Mouse (Mus musculus): ENCODE data around the gene Nav1.

GRCm38 (mm10) chr1:135448940-135449339 is 158.2 kb downstream of the Nav1 start:
- TF ChIP-seq CTCF (IDR thresholded peaks at IDR 0.05; ENCODE audit: low read depth, low read length): no peak
- no peak for TF ChIP-seq EP300 (IDR thresholded peaks at IDR 0.05; ENCODE audit: insufficient read depth, low read depth, low read length)
- no peak for TF ChIP-seq POLR2A (IDR thresholded peaks at IDR 0.05; ENCODE audit: insufficient read depth, low read length)
